Mouse (Mus musculus) fat pad, adult 2 months (tissue): ENCODE data around the gene Sqstm1.

Experiments used
- DNase-seq: peaks from one replicate; pipeline ENCODE4 v3.0.0-alpha.2; 2011; ENCODE audit warnings: low read depth, low spot score; ENCODE audit errors: extremely low read depth

Gene Sqstm1

DNA sequence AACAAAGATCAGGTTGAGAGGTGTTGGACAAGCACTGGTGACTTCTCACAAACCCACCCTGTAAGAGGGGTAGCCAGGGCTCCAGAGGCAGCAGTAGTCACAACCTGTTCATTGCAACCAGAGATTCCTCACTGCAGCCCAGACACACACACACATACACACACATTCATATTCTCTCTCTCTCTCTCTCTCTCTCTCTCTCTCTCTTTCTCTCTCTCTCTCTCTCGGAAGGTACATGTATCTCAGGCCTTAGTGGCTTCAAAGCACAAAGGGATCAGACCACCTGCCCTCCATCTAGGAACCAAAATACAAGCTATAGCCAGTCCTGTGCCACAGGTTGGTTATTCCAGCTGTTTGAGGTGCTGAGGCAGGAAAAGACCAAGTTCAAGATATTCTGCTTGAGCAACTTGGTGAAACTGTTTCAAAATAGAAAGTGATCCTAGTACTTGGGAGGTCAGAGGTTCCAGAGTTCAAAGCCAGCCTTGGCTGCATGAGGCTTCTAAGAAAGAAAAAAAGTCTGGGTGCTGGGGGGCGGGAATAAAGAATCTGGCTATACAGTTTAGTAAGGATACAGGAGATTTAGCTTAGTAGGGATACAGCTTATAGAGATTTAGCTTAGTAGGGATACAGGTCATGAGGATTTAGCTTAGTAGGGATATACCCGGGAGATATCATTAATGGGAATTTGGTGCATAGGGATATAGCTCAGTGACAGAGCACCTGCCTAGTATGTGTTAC, 864 bp upstream of the Sqstm1 start:
- no peak for DNase-seq

GRCm38 (mm10) chr11:50210101-50210504, 524 bp downstream of the Sqstm1 start:
- no peak for DNase-seq

GRCm38 (mm10) chr11:50208039-50208438, 2.6 kb downstream of the Sqstm1 start:
- no peak for DNase-seq

- no peak for DNase-seq
These were observed 3.3 kb downstream of the Sqstm1 start for GRCm38 (mm10) chr11:50207344-50207743.

GRCm38 (mm10) chr11:50206037-50206436, 4.6 kb downstream of the Sqstm1 start:
- no peak for DNase-seq

- no peak for DNase-seq
These were observed 5.2 kb downstream of the Sqstm1 start for GRCm38 (mm10) chr11:50205434-50205833.

DNA sequence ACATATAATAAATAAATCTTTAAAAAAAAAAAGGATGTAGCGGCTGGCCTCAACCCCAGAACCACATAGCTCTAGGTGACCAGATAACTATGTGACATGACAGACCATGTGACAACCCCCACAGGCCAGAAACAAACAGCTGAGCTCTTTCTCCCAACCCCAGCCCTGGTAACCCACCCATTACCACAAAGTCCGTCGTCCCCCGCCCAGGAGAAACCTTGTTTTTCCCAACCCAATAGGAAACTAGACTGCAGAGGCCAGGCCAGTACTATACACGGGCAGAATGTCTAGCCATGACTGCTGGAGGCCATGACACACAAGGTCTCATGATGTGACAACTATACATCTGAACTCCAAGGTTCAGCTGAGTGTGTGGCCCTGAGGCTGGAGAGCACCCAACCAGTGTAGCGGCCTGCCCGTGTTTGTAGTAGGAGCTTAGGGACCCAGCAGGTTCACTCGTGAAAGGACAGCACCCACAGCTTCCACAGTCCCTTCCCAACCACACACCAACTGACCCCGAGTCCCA, 7.3 kb downstream of the Sqstm1 start:
- DNase-seq = no peak

GRCm38 (mm10) chr11:50201590-50201989, 9.0 kb downstream of the Sqstm1 start:
- no peak for DNase-seq

GRCm38 (mm10) chr11:50200613-50201012, 10.0 kb downstream of the Sqstm1 start:
- no peak for DNase-seq

DNA sequence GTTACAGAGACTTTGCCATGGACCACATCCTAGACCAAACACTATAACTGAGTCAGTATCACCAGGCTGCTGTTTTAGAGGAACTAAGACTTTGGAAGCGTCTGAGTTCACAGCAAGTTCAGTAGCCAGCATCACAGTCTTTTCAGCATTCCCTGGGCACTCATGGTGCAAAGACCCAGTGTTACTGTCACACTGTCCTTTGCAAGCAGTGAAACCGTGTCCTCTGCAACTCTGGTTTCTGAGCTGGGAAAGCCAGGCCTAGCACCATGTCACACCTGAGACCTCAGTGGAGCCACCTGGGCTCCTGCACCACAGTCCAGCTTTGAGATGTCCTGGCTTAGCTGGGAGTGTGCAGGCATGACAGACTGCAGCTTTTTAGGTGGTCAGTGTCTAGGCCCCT, 11.7 kb downstream of the Sqstm1 start:
- DNase-seq = no peak

DNA sequence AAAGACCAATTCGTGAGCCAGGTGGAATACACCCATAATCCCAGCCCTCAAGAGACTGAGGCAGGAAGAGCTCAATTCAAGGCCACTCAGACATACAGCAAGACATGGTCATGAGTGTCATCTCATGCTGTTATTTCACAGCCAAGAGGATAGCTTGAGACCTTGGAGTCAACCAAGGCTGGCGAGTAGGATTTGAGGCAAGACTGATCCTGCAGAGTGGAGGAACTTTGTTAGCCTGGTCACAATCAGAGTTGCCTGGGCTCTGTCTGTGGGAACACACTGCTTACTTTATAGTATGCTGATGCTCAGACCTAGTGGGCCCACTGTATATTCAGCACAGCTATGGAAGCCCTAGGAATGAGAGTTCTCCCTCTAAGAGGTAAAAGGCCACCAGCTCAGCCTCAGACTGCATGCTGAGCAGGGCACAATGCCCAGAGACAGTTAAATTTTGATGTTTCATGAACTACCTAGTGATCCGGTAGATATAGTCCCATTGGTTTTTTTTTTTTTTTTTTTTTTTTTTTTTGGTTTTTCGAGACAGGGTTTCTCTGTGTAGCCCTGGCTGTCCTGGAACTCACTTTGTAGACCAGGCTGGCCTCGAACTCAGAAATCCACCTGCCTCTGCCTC, 12.3 kb downstream of the Sqstm1 start:
- DNase-seq = no peak

- no peak for DNase-seq
These were observed 13.1 kb downstream of the Sqstm1 start for GRCm38 (mm10) chr11:50197500-50197899.

GRCm38 (mm10) chr11:50194793-50195192, 15.8 kb downstream of the Sqstm1 start:
- DNase-seq = no peak

DNA sequence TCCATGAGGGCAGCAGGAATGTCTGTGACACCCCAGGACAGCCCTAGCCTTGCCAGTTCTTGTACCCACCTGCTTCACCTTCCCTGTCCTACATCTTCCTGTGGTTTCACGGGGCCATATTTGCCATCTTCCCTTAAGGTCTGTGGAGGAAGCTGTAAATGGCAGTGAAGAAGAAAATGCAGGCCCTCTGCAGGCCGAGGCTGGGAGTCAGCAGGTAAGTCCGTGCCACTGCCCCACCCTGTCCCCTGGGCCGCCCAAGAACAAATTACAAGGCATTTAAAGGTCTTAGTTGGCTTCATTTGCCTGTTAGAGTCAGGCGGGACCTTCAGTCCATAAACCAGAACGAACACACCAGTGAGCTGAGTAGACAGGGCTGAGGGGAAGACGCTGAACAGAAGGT, 16.6 kb downstream of the Sqstm1 start:
- no peak for DNase-seq

DNA sequence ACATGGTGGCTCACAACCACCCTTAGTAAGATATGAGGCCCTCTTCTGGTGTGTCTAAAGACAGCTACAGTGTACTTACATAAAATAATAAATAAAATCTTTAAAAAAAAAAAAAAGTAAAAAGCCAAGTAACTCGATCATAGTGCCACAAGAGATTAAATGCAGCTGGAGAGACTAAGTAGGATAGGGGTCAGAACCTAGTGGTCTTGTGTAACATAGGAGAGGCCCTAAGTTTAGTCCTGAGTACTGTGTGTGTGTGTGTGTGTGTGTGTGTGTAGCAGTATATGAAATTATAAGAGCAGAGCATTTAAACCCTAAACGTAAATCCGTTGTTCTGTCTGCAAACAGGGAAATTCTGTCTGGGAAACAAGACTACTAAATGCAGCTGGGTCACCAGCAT, 18.3 kb downstream of the Sqstm1 start:
- DNase-seq = no peak

DNA sequence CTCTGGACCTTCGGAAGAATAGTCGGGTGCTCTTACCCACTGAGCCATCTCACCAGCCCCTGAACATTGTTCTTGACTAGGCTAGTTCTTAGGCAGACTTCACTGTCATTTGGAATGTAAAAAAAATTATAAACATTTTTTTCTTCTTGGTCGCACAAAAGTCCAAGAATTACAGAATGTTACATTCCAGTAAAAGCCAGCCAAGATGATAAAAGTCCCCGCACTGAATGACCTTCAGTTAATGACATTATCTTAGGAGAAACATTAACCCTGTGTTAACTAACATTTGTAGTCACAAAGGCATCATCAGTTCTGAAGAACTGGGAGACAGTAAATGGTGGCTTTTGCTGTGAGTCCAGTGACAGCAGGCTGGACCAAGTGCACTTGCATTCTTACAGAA, 20.3 kb downstream of the Sqstm1 start:
- no peak for DNase-seq

DNA sequence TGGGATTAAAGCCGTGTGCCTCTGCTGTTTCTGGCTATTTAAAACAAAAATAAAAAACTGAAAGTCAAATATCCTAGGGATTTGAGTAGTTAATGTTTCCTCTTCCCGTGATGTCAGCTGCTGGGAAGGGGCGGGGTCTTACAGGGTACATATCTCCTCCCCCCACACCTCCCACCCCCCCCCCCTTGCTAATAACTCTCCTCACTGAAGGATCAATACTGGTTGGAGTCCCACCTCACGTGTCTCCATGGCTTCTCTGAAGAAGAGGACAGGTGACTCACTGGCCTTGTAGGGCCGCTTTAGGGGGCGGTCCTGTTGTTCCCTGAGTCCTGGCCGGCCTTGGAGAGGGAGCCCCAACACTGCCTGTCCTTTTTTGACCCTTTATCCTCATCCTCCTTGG, 21.9 kb downstream of the Sqstm1 start:
- no peak for DNase-seq

DNA sequence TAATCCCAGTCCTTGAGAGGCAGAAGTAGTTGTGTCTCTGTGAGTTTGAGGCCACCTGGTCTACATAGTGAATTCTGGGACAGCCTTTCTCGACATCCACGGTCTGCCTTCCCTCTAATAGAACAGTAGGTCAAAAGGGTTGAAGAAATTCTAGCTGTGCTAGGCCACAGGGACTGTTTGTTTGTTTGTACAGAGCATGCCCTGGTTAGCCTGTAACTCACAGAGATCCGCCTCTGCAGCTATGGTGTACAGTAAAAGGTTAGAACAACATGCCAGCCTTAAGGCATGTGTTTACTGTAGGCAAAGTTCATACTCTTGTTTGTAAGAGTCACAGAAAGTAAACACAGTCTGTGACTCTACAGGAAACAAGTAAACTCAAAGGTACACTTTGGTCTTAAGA, 25.8 kb downstream of the Sqstm1 start:
- DNase-seq = no peak

- no peak for DNase-seq
These were observed 27.9 kb downstream of the Sqstm1 start for GRCm38 (mm10) chr11:50182702-50183101.

DNA sequence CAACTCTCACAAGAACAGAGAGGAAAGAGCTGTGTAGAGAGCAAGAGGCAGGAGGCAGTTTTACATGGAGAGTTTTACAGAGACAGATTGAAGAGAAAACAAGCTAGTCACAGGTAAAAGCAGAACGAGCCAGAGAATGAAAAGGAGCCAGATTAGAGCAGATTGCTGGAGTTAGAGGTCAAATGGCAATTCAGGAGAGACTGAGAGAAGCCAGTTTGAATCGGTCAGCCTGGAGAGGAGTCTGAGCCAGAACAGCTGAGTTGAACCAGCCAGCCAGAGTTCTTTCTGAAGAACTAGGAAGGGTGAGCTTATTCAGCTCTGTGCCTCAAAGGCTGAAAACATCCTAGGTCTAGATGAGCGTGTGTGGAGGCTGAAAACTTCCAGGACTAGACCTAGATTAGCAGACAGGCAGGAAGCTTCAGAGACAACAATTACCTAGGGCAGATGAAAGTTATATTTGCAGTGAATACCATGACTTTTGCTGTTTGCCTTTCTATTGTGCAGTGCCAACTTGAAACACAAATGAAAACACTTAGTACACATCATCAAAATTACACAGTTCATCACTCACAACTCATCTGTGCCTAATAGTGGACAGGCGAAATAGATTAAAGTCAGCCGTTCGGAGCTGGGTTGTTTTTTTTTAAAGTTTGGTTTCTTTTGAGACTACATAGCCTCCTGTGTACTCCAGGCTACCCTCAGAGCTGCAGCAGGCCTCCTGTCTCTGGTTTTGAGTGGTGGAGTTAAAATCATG, 30.0 kb downstream of the Sqstm1 start:
- DNase-seq = no peak

DNA sequence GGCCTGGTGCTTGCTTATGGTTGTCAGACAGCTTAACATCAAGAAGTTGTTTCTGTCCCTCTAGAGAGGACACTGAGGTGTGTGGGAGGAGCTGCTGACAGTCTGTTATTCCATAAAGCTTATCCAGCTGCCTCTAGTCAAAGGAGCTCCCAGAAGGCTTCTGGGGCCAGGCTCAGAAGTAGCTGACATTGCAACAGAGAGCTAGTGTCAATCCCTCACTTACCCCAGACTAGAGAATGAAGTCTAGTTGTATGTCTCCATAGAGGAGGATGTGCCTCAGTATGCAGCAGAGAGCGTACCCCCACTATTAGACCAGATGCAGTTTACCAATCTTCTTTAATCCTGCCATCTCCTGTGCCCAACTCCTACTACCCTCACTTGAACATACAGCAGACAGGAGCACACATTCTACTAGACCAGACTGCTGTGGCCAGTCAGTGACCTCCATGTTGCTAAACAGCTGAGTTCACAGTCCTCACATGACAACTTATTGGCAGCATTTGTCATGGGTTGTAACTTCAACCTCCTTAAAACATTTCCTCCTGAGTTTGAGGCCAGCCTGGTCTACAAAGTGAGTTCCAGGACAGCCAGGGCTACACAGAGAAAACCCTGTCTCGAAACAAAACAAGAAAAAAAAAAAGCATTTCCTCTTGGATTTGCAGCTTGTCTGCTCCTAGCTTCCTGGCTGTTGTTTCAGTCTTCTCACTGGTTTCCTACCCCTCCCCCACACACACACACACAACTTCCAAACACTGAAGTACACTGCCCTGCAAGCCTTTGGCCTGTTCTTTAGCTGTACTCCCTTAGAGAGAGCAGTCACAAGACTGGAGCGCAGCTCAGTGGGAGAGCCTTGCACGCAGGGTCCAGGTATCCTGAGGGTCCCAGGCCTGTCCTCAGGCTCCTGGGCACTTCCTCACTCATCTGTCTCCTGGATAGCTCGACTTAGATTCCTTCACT, 31.8 kb downstream of the Sqstm1 start:
- no peak for DNase-seq
